Mouse (Mus musculus): ENCODE measurements at regions not wholly inside any gene's neighbourhood (a gene's known extent, or its start where the extent isn't known, plus 50 kb on each side); places are given as distances from the start of the nearest gene placed in this dataset.
"Not testable (repeated sequence)": the region's sequence is repeated elsewhere in the genome, so short reads cannot be mapped to it uniquely, and the experiment has no call there.

DNA sequence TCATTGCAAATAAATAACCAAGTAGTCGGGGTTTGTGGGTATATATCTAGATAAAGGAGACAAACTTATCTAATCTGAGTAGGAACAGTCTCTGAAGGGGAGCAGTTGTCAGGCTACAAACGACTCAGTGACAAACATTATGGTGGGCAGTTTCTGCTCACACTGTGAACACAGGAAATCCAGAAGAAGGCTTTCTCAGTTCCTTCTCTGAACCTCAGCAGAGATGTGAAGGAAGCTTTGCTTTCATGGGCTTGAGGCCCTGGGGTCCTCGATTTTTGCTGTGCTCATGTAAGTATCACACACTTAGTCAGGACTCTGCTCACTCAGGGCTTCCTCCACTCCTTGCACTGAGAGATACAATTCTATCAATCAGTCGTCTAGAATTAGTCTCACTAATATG lies 994.7 kb upstream of the Foxg1 start:
- DNase-seq: no peak

DNA sequence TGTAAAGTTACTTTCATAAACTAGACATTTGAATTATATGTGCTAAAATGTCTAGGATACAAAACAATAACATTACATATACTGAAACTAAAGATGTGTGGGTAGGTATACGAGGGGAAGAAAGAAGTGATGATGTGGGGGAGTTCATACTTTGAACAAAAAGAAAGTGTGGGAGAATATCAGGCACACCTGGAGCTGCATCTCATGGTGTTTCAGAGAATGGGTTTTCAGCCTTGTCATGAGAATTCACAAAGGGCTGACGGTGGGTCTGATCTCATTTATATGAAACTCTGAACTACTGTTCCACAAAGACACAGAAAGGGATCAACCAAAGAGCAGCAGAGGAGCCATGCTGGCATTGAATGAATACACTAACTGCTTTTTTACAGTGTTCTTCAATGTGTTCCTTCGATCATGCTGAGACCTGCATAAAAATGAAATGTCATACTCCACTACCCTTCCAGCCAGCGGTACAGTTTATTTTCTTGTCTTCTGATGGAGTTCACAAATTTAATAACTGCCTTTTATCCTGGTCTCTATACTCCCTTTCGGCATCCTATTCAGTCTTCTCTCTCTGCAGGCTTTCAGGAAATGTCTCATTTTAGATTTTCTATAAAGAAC lies 994.2 kb upstream of the Foxg1 start:
- no peak for DNase-seq

DNA sequence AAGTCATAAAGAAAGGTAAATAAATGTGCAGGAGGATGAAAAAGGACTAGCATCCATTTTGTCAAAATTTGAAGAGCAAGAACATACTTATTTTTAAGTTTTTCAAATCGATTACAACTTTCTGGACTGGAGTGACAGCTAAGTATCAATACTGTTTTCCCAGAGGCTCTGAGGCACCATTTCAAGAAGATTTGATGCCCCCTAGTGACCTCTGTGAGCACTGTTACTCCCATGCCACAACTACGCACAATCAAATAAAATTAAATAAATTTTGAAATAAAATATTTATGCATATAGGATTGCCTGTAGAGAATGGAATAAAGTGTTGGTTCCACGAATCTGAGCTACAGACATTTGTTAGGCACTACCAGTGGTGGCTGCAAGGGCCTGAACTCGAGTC lies 991.5 kb upstream of the Foxg1 start:
- DNase-seq: no peak

DNA sequence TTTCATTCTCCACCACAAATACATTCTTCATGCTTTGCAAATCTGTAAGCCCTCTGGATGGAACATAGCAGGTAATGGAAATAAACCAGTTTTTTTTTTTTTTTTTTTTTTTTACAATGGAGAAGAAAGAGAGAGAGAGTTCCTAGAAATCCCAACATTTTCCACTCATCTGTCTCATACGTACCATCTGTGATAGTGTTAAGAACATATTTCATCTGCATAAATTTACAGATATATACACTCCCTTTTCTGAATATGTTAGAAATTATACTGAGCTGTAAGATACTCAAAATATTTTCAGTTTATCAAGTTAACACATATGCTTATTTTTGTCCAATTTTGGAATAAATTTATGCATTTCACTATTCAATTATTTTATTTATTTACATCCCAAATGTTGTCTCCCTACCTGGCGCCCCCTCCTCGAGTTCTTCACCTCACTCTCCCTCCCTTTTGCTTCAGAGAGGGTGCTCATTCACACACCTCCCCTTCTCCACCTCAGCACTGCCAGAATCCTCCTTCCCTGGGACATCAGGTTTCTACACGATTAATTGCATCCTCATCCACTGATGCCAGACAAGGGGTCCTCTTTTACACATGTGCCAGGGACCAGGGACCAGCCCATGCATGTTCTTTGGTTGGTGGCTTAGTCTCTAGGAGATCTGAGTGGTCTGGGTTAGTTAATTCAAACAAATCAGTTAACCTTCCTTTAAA lies 943.0 kb upstream of the Foxg1 start:
- DNase-seq: no peak

DNA sequence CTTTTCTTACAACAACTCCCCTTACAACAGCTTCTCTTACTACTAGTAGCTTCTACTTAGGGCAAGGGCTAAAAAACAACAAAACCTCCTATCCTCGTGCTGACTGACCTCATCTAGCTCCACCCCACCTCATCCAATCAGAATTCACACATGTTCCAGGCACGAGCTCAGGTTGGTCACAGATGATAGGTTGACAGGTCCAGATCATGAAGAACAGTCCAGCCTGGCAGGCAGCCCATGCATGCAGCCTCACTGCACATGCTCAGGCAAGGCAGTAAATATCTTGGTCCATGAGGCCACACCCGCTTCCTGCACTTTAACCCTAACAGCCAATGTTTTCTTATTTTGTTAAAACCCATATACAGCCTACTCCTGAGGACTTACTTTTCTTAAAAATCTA lies 933.7 kb upstream of the Foxg1 start:
- DNase-seq: not testable (repeated sequence)

DNA sequence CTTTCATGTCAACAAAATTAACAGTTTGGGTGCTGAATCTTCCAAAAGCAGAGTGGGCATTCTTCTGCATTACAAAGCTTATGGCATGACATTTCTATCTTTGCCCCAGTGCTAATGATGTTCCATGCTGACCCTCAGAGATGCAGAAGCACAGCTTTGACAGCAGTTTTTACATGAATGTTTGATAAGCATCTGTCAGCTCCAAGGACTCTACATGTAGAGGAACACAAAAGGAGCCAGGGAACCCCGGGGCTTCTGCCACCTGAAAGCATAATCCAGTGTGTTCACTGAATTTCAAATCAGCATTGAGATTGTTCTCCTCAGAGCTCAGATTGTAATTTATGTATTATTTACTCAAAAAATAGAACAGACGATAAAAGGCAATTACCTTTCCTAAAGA lies 920.1 kb upstream of the Foxg1 start:
- no peak for DNase-seq

- no peak for DNase-seq
Measured at GRCm38 (mm10) chr12:48500735-48501134, 881.7 kb upstream of the Foxg1 start.

GRCm38 (mm10) chr12:48511594-48511993 lies 870.9 kb upstream of the Foxg1 start:
- DNase-seq: no peak

- no peak for DNase-seq
Measured at GRCm38 (mm10) chr12:48512259-48512658, 870.2 kb upstream of the Foxg1 start.

DNA sequence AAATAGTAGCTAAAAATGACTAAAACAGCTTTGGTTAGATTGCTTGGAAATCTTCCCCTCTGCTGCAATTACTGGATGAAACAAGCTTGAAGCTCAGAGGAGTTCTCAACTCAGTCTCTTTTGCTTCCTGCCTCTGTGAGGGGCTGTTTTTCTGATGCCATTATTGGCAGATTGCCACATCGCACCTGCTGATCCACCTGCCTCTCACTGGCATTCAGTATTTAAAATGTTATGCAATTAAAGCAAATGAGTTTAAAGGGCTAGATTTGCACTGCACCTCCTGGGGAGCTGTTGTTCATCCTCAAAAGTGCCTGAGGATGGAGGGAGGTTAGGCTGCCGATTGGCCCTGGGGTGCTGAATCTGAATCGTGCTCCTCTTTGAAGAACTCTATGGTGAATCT lies 860.5 kb upstream of the Foxg1 start:
- DNase-seq: no peak

GRCm38 (mm10) chr12:48559690-48560089 lies 822.8 kb upstream of the Foxg1 start:
- DNase-seq: peak; percentile 11

DNA sequence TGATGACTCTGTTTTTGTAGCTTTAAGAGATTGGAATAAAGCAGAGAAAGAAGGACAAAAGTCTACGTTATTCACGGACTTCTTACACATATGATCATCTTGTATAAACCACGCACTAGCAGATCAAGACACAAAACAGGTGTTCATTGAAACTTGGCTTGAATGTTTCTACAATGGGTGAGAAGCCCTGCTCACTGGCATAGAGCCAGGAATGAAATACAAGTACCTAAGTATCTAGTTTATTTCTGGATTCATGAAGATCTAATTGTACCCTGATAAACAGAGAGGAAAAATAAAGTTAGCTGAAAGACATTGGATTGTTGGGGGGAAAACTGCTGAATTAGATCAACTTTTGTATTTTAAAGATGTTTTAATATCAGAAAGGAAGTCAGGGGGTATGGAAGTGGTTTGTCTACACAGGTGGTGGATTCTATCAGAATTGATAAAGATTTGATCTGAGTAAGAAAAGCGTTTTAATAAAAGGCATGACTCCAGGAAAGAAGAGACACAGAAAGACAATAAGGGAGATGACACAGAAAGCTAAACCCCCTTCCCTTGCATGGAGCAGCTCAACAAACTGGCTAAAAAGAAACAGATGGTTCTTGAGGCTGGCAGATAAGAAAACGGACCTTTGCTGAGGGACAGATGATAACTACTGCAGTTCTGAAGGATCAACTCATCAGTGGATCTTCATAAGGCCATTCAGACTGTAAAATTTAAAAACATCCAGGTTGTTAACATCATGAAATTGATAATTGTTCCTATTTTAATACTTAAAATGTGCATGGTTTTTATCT lies 777.9 kb upstream of the Foxg1 start:
- DNase-seq: no peak

DNA sequence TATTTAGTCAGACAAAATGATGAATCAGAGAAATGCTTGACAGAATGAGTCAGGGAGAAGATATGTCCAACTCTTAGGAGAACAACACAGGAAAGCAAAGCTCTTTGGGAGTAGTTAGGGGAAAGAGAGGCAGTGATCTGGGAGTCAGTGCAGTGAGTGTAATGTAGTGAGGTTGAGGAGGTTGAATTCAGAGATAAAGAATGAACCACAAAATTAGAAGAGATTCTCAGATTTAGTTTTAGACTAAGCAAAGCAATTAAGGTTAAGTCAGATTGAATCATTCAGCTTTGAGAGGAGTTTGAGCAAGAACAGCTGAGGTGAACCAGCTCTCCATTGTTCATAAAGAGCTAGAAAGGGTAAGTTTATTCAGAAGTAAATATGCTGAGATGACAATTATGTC lies 777.0 kb upstream of the Foxg1 start:
- DNase-seq: no peak

- DNase-seq: no peak
Measured at GRCm38 (mm10) chr12:48609391-48609790, 773.1 kb upstream of the Foxg1 start.

GRCm38 (mm10) chr12:48612066-48612465 lies 770.4 kb upstream of the Foxg1 start:
- no peak for DNase-seq

DNA sequence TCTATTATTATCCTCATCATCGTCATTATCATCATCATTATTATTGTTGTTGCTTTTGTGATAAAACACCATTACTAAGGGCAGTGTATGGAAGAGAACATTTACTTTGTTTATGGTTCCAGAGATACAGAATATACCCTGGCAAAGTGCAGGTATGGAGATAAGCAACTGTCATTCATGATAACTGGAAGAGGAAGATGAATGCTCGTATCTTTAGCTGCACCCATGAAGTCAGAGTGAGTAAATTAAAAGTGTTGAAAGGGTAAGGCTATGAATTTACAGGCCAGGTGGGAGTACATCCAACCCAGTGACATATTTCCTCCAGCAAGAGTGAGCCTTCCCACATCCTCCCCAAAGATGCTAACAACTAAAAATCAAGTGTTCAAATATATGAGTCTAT lies 766.1 kb upstream of the Foxg1 start:
- no peak for DNase-seq

DNA sequence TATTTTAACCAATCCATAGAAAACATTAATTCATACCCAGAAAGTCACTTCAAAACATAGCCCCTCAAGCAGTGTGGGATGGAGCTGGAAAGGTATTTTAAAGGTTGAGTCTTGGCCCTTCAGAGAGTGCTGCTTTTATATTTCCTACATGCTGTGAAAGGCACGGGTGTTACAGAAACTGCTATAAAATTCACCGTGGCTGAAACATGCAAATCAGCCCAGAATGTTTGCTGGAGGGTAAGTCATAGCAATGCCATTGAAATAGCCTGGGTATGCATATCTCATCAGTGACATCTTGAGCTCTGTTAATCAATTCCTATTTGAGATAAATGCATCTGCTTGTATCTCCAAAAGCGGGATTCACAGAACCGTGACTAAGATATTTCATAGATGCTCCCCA lies 748.9 kb upstream of the Foxg1 start:
- no peak for DNase-seq

- DNase-seq: no peak
Measured at GRCm38 (mm10) chr12:48634671-48635241, 747.7 kb upstream of the Foxg1 start.

DNA sequence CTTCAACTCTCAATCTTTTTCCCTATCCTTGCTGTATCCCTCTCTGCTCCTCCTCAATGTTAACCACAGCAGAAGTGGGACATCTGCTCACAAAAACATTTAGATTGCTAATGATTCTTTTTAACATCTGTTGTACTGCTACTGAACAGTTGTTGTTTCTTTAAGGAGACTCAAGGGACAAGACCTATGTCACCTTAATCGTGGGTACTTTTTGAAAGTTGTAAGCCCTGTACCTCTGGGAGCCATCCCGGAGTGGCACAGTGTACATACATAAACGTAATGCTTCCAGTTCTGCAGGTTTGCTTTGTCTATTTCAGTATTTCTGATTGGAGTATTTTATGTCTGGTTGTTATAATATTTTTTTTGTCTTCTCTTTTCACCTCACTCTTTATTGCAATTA lies 740.5 kb upstream of the Foxg1 start:
- no peak for DNase-seq

- no peak for DNase-seq
Measured at GRCm38 (mm10) chr12:48645135-48645534, 737.3 kb upstream of the Foxg1 start.

GRCm38 (mm10) chr12:48645910-48646309 lies 736.5 kb upstream of the Foxg1 start:
- no peak for DNase-seq

DNA sequence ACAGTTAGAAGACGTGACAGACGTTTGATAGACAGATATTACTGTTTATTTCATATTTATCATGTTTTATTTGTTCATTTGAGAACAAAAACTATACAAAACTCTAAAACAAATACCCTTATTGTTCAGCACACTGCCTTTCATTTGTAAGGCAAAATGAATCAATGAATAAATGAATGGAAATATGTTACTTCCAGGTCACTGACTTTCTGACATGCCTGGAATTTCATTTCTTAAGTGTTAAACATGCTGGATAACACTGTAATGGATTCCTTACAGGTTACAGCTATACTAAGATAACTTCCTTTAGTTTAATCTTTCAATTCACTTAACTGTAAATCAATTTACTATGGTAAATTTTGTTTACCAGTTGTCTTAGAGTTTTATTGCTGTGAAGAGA lies 707.3 kb upstream of the Foxg1 start:
- no peak for DNase-seq

- no peak for DNase-seq
Measured at GRCm38 (mm10) chr12:48680957-48681356, 701.5 kb upstream of the Foxg1 start.

Measured in adrenal gland, postnatal 10 days (tissue).